Mouse (Mus musculus) liver, embryonic 12.5 days (tissue): ENCODE data around the gene Prickle2. TPM values are rescaled to one million over a fixed set of nuclear protein-coding genes. Genes with fewer than 3 reads are reported as not detected.

Source experiments
- ATAC-seq: fragments of 200-750 bp; cut with Nextera tagmentation; 2 replicates; pipeline ENCODE4 v1.8.0; 2017; ENCODE audit warnings: moderate number of reproducible peaks, mild to moderate bottlenecking, moderate library complexity
- H3K27ac ChIP-seq: fragments of 300-500 bp; sonication (generic); 2 replicates; pipeline ENCODE4 v1.5.1; 2016; ENCODE audit warnings: mild to moderate bottlenecking
- H3K27me3 ChIP-seq: fragments of 300-500 bp; sonication (generic); replicated peaks from 2 replicates; pipeline ENCODE4 v1.6.1; 2016; ENCODE audit warnings: mild to moderate bottlenecking, moderate library complexity
- H3K36me3 ChIP-seq: fragments of 300-500 bp; sonication (generic); 2 replicates; pipeline ENCODE4 v1.6.1; 2016; ENCODE audit warnings: mild to moderate bottlenecking, moderate library complexity
- H3K4me1 ChIP-seq: fragments of 300-500 bp; sonication (generic); 2 replicates; pipeline ENCODE4 v1.6.1; 2016
- H3K4me2 ChIP-seq: fragments of 300-500 bp; sonication (generic); 2 replicates; pipeline ENCODE4 v1.6.1; 2016; ENCODE audit warnings: mild to moderate bottlenecking, moderate library complexity
- H3K4me3 ChIP-seq: fragments of 300-500 bp; sonication (generic); 2 replicates; pipeline ENCODE4 v1.5.1; 2016; ENCODE audit warnings: mild to moderate bottlenecking, moderate library complexity
- H3K9ac ChIP-seq: fragments of 300-500 bp; sonication (generic); 2 replicates; pipeline ENCODE4 v1.6.1; 2016; ENCODE audit warnings: mild to moderate bottlenecking, moderate library complexity
- H3K9me3 ChIP-seq: fragments of 300-500 bp; sonication (generic); replicated peaks from 2 replicates; pipeline ENCODE4 v1.6.1; 2016; ENCODE audit warnings: mild to moderate bottlenecking, moderate library complexity
- WGBS: fragments of 180-500 bp; shearing (Covaris S2); methylation state at CpG from one replicate; pipeline ENCODE4 v1.1.7; 2016; ENCODE audit not compliant: insufficient replicate concordance; 5-methylcytosine and 5-hydroxymethylcytosine counted together
- polyA plus RNA-seq: library from polyadenylated mRNA; unstranded; fragments of >200 nt; fragmentation: Nextera tagmentation; extraction: Ambion mirVana; gene quantifications from 2 replicates; pipeline ENCODE4 v1.2.1, GENCODE M21; 2016

Prickle2 gene
- polyA plus RNA-seq, 1 experiment from 2014 or later = 0.56 TPM

GRCm38 (mm10) chr6:92383196-92383782, 322.7 kb downstream of the Prickle2 start:
- Histone ChIP-seq H3K9me3 (no peaks in the 10 kb centered on the region), H3K4me1 (no peaks in the 10 kb centered on the region), H3K27me3 (no peaks in the 10 kb centered on the region), H3K4me2 (no peak overlapping the region), H3K36me3 (no peaks in the 10 kb centered on the region), H3K4me3 (no peak overlapping the region), H3K9ac (no peak overlapping the region), H3K27ac (no peak overlapping the region)
- 73% methylated on average over 14 of the region's 14 CpGs for WGBS
- ATAC-seq = no peak

- no peak overlapping the region for H3K4me3 ChIP-seq
- 73% methylated on average over 10 of the region's 10 CpGs for WGBS
- H3K4me1 ChIP-seq = no peaks in the 10 kb centered on the region
- no peak overlapping the region for H3K27ac ChIP-seq
- H3K9me3 ChIP-seq = no peaks in the 10 kb centered on the region
- ATAC-seq = no peak
- no peak overlapping the region for H3K9ac ChIP-seq
- no peak overlapping the region for H3K4me2 ChIP-seq
- no peaks in the 10 kb centered on the region for H3K36me3 ChIP-seq
- H3K27me3 ChIP-seq = no peaks in the 10 kb centered on the region
Observed at GRCm38 (mm10) chr6:92381085-92381484, 324.9 kb downstream of the Prickle2 start.

GRCm38 (mm10) chr6:92374826-92375225, 331.1 kb downstream of the Prickle2 start:
- Histone ChIP-seq H3K9me3 (no peaks in the 10 kb centered on the region), H3K4me3 (no peak overlapping the region), H3K27me3 (no peaks in the 10 kb centered on the region), H3K9ac (no peak overlapping the region), H3K4me1 (no peaks in the 10 kb centered on the region), H3K27ac (no peak overlapping the region), H3K4me2 (no peak overlapping the region), H3K36me3 (no peaks in the 10 kb centered on the region)
- no peak for ATAC-seq
- WGBS = 68% methylated on average over 6 of the region's 6 CpGs

GRCm38 (mm10) chr6:92370896-92371295, 335.1 kb downstream of the Prickle2 start:
- no peak overlapping the region for H3K9ac ChIP-seq
- no peaks in the 10 kb centered on the region for H3K9me3 ChIP-seq
- no peak overlapping the region for H3K4me2 ChIP-seq
- H3K36me3 ChIP-seq = no peaks in the 10 kb centered on the region
- no peak for ATAC-seq
- no peak overlapping the region for H3K4me3 ChIP-seq
- no peak overlapping the region for H3K27ac ChIP-seq
- H3K27me3 ChIP-seq = no peaks in the 10 kb centered on the region
- H3K4me1 ChIP-seq = no peaks in the 10 kb centered on the region
- 48% methylated on average over 5 of the region's 5 CpGs for WGBS

- H3K4me2 ChIP-seq = no peak overlapping the region
- H3K9me3 ChIP-seq = no peaks in the 10 kb centered on the region
Observed at GRCm38 (mm10) chr6:92347278-92348028, 358.5 kb downstream of the Prickle2 start.

GRCm38 (mm10) chr6:92346729-92347128, 359.2 kb downstream of the Prickle2 start:
- Histone ChIP-seq H3K27ac (no peak overlapping the region), H3K9me3 (no peaks in the 10 kb centered on the region), H3K27me3 (no peaks in the 10 kb centered on the region), H3K36me3 (no peaks in the 10 kb centered on the region), H3K9ac (no peak overlapping the region), H3K4me3 (no peak overlapping the region), H3K4me1 (no peaks in the 10 kb centered on the region), H3K4me2 (no peak overlapping the region)
- WGBS = 72% methylated on average over 7 of the region's 7 CpGs
- ATAC-seq = no peak

More at GRCm38 (mm10) chr6:92347278-92348028, 358.5 kb downstream of the Prickle2 start:
- Histone ChIP-seq H3K36me3 (no peaks in the 10 kb centered on the region), H3K27me3 (no peaks in the 10 kb centered on the region), H3K4me1 (no peaks in the 10 kb centered on the region), H3K4me3 (no peak overlapping the region), H3K27ac (no peak overlapping the region), H3K9ac (no peak overlapping the region)
- 63% methylated on average over 10 of the region's 10 CpGs for WGBS
- ATAC-seq = no peak

- no peak for ATAC-seq
- 62% methylated on average over 2 of the region's 2 CpGs for WGBS
- Histone ChIP-seq H3K36me3 (no peaks in the 10 kb centered on the region), H3K27me3 (no peaks in the 10 kb centered on the region), H3K4me1 (no peaks in the 10 kb centered on the region), H3K4me3 (no peak overlapping the region), H3K9me3 (no peaks in the 10 kb centered on the region), H3K9ac (no peak overlapping the region), H3K4me2 (no peak overlapping the region), H3K27ac (no peak overlapping the region)
Observed at GRCm38 (mm10) chr6:92345151-92345550, 360.8 kb downstream of the Prickle2 start.

- Histone ChIP-seq H3K27ac (no peak overlapping the region), H3K27me3 (no peaks in the 10 kb centered on the region), H3K4me3 (no peak overlapping the region), H3K9ac (no peak overlapping the region), H3K4me1 (no peaks in the 10 kb centered on the region), H3K36me3 (no peaks in the 10 kb centered on the region), H3K4me2 (no peak overlapping the region), H3K9me3 (no peaks in the 10 kb centered on the region)
- no peak for ATAC-seq
- WGBS = 64% methylated on average over 3 of the region's 3 CpGs
Observed at GRCm38 (mm10) chr6:92344588-92344987, 361.4 kb downstream of the Prickle2 start.

Other genes starting within 250 kb of the Prickle2 start
- gene A730049H05Rik, start 110.3 kb upstream of the Prickle2 start, polyA plus RNA-seq = 0.07 and 0.08 TPM in 2 replicates
- gene Gm15737, start 163.2 kb upstream of the Prickle2 start, polyA plus RNA-seq = 0.02 TPM in 1 of 2 replicates, not detected in the other
- gene Adamts9, start 237.3 kb upstream of the Prickle2 start, polyA plus RNA-seq = 2.0 and 2.3 TPM in 2 replicates